ENCODE assay signal across 8 mouse cellular contexts in genomic region chr19:40395757-40396661, GRCm38 (mm10).
DNase-seq lines count a peak whose midpoint lies in the region; ATAC-seq lines count a peak whose summit lies in the region.

No protein-coding gene starts in this region.

- H3K27me3 ChIP-seq in forebrain, embryonic 13.5 days: no peaks in the 10 kb centered on the region
- no peaks in the 10 kb centered on the region for H3K27me3 ChIP-seq in intestine, embryonic 16.5 days (replicated peaks; ENCODE audit: control insufficient read depth, insufficient read depth, low read length)

- H3K4me3 ChIP-seq in forebrain, embryonic 13.5 days: no peak overlapping the region
- no peak overlapping the region for H3K4me3 ChIP-seq in intestine, embryonic 16.5 days (ENCODE audit: low read length)

- H3K27ac ChIP-seq in forebrain, embryonic 13.5 days: peak overlapping the region; percentile 8; the same call in 1 of the 2 replicates
- peak overlapping the region; percentile 67 for H3K27ac ChIP-seq in intestine, embryonic 16.5 days (ENCODE audit: low read length)

- peaks cover 15% of the 10 kb centered on the region; the same call in 1 of the 2 replicates for H3K4me1 ChIP-seq in forebrain, embryonic 13.5 days
- peaks cover 12% of the 10 kb centered on the region for H3K4me1 ChIP-seq in intestine, embryonic 16.5 days (ENCODE audit: control insufficient read depth, insufficient read depth, low read length)

- ATAC-seq in forebrain, embryonic 13.5 days: no peak; the same call in 1 of the 2 replicates
- ATAC-seq in intestine, embryonic 16.5 days: no peak

- intact Hi-C loops in heart, postnatal 10 days (cut with DNase I): no loop called here

- H3K9ac ChIP-seq in forebrain, embryonic 13.5 days: no peak overlapping the region
- H3K9ac ChIP-seq in intestine, embryonic 16.5 days (ENCODE audit: low read depth, low read length): no peak overlapping the region

- peak; percentile 98 for DNase-seq in heart, adult 11 months
- no peak for DNase-seq in heart, postnatal 10 days
- DNase-seq in R1 (ENCODE audit: low read depth, low spot score): peak; percentile 15
- no peak for DNase-seq in Muller cell, postnatal 12 days (ENCODE audit: inconsistent ontology term)
- DNase-seq in embryo, embryonic 9.5 days (ENCODE audit: extremely low spot score): no peak
- no peak for DNase-seq in right cerebral cortex, postnatal 36 days (ENCODE audit: low spot score in 2 of 2)

- WGBS in forebrain, embryonic 13.5 days: 71% methylated on average over 14 of the region's 14 CpGs
- 81% methylated on average over 14 of the region's 14 CpGs for WGBS in intestine, embryonic 16.5 days

- H3K4me2 ChIP-seq in forebrain, embryonic 13.5 days: no peak overlapping the region
- no peak overlapping the region for H3K4me2 ChIP-seq in intestine, embryonic 16.5 days (ENCODE audit: low read depth, low read length)

- H3K9me3 ChIP-seq in forebrain, embryonic 13.5 days (replicated peaks): no peaks in the 10 kb centered on the region
- no peaks in the 10 kb centered on the region for H3K9me3 ChIP-seq in intestine, embryonic 16.5 days (ENCODE audit: control insufficient read depth, low read length)

- H3K36me3 ChIP-seq in forebrain, embryonic 13.5 days (ENCODE audit: poor library complexity, severe bottlenecking): peaks cover 15% of the 10 kb centered on the region
- no peaks in the 10 kb centered on the region for H3K36me3 ChIP-seq in intestine, embryonic 16.5 days (ENCODE audit: control insufficient read depth, insufficient read depth, low read length)

Comparison
In these comparisons a context has a peak if more than half of its experiments do, and no peak if none do; other contexts are left out.
1. DNase-seq: peak in heart, adult 11 months (single experiment) and R1 (single experiment); none in heart, postnatal 10 days (0 of 2), Muller cell, postnatal 12 days (single experiment), embryo, embryonic 9.5 days (single experiment) and right cerebral cortex, postnatal 36 days (0 of 2).